Mouse (Mus musculus) embryonic facial prominence, embryonic 12.5 days (tissue): ENCODE results near the gene Atf7ip. TPM values are rescaled to one million over a fixed set of nuclear protein-coding genes. Genes with fewer than 3 reads are reported as not detected.

ENCODE experiments used
- ATAC-seq: fragments of 200-750 bp; cut with Nextera tagmentation; 2 replicates; pipeline ENCODE4 v1.8.0; 2017; ENCODE audit not compliant: insufficient number of reproducible peaks, insufficient read depth, low FRiP score, low TSS enrichment
- H3K27ac ChIP-seq: fragments of 300-500 bp; sonication (generic); 2 replicates; pipeline ENCODE4 v1.5.1; 2016; ENCODE audit warnings: mild to moderate bottlenecking
- H3K27me3 ChIP-seq: fragments of 300-500 bp; sonication (generic); 2 replicates; pipeline ENCODE4 v1.6.1; 2016; ENCODE audit warnings: mild to moderate bottlenecking, moderate library complexity
- H3K36me3 ChIP-seq: fragments of 300-500 bp; sonication (generic); 2 replicates; pipeline ENCODE4 v1.6.1; 2016; ENCODE audit warnings: mild to moderate bottlenecking
- H3K4me1 ChIP-seq: fragments of 300-500 bp; sonication (generic); 2 replicates; pipeline ENCODE4 v1.6.1; 2016
- H3K4me2 ChIP-seq: fragments of 300-500 bp; sonication (generic); replicated peaks from 2 replicates; pipeline ENCODE4 v1.6.1; 2016; ENCODE audit warnings: mild to moderate bottlenecking, moderate library complexity
- H3K4me3 ChIP-seq: fragments of 300-500 bp; sonication (generic); 2 replicates; pipeline ENCODE4 v1.5.1; 2016; ENCODE audit warnings: mild to moderate bottlenecking
- H3K9ac ChIP-seq: fragments of 300-500 bp; sonication (generic); 2 replicates; pipeline ENCODE4 v1.6.1; 2016; ENCODE audit warnings: mild to moderate bottlenecking, moderate library complexity
- H3K9me3 ChIP-seq: fragments of 300-500 bp; sonication (generic); 2 replicates; pipeline ENCODE4 v1.6.1; 2016; ENCODE audit warnings: mild to moderate bottlenecking, moderate library complexity
- WGBS: fragments of 180-500 bp; shearing (Covaris S2); methylation state at CpG from one replicate; pipeline ENCODE4 v1.1.7; 2016; 5-methylcytosine and 5-hydroxymethylcytosine counted together
- polyA plus RNA-seq: library from polyadenylated mRNA; unstranded; fragments of >200 nt; fragmentation: Nextera tagmentation; extraction: Ambion mirVana; gene quantifications from 2 replicates; pipeline ENCODE4 v1.2.1, GENCODE M21; 2016

Gene Atf7ip
- polyA plus RNA-seq, 1 experiment from 2014 or later, result 55.1 TPM

GRCm38 (mm10) chr6:136659226-136659625 is 153.3 kb downstream of the Atf7ip start:
- no peak overlapping the region for H3K9ac ChIP-seq
- no peak for ATAC-seq
- no peaks in the 10 kb centered on the region for H3K9me3 ChIP-seq
- peaks cover 33% of the 10 kb centered on the region for H3K27me3 ChIP-seq
- H3K4me1 ChIP-seq, result peaks cover 5% of the 10 kb centered on the region; the same call in 1 of the 2 replicates
- no peak overlapping the region for H3K4me3 ChIP-seq
- H3K36me3 ChIP-seq, result no peaks in the 10 kb centered on the region
- no peak overlapping the region for H3K4me2 ChIP-seq
- no peak overlapping the region for H3K27ac ChIP-seq
- 88% methylated on average over 9 of the region's 9 CpGs for WGBS

Other genes with a start within 250 kb of the Atf7ip start
- not detected in 2 replicates for gene Gm8994, start 178.6 kb upstream of the Atf7ip start, polyA plus RNA-seq
- gene E330021D16Rik, start 90.6 kb upstream of the Atf7ip start, polyA plus RNA-seq, result not detected in 2 replicates
- 2.2 and 2.5 TPM in 2 replicates for gene Plbd1, start 155.8 kb downstream of the Atf7ip start, polyA plus RNA-seq